Mouse (Mus musculus) midbrain, postnatal 0 days (tissue): ENCODE data around the gene Rps15. TPM values are rescaled to one million over a fixed set of nuclear protein-coding genes. Genes with fewer than 3 reads are reported as not detected.
A peak's percentile ranks its signal among the peaks of the same experiment; 100 is the strongest.

Source experiments
- ATAC-seq: fragments of 200-750 bp; cut with Nextera tagmentation; 2 replicates; pipeline ENCODE4 v1.8.0; 2017; ENCODE audit warnings: moderate number of reproducible peaks, mild to moderate bottlenecking, moderate TSS enrichment, moderate library complexity; ENCODE audit not compliant: low FRiP score
- DNase-seq: peaks from one replicate; pipeline ENCODE4 v3.0.0-alpha.2; 2015; ENCODE audit warnings: low spot score
- H3K27ac ChIP-seq: fragments of 300-500 bp; sonication (generic); 2 replicates; pipeline ENCODE4 v1.5.1; 2014; ENCODE audit warnings: low read depth, mild to moderate bottlenecking, low read length, mixed read lengths
- H3K27me3 ChIP-seq: fragments of 300-500 bp; sonication (generic); 2 replicates; pipeline ENCODE4 v1.6.1; 2014; ENCODE audit warnings: low read length, control low read depth, mixed read lengths; ENCODE audit not compliant: insufficient read depth
- H3K36me3 ChIP-seq: fragments of 300-500 bp; sonication (generic); 2 replicates; pipeline ENCODE4 v1.6.1; 2014; ENCODE audit warnings: low read length, control low read depth, mixed read lengths; ENCODE audit not compliant: insufficient read depth
- H3K4me1 ChIP-seq: fragments of 300-500 bp; sonication (generic); 2 replicates; pipeline ENCODE4 v1.6.1; 2014; ENCODE audit warnings: mild to moderate bottlenecking, control low read depth, antibody characterized with exemption, low read length, mixed read lengths; ENCODE audit not compliant: insufficient read depth
- H3K4me2 ChIP-seq: fragments of 300-500 bp; sonication (generic); 2 replicates; pipeline ENCODE4 v1.6.1; 2014; ENCODE audit warnings: low read depth, mild to moderate bottlenecking, low read length, mixed read lengths; ENCODE audit not compliant: poor library complexity, severe bottlenecking
- H3K4me3 ChIP-seq: fragments of 300-500 bp; sonication (generic); 2 replicates; pipeline ENCODE4 v1.5.1; 2014; ENCODE audit warnings: low read depth, mild to moderate bottlenecking, low read length, moderate library complexity
- H3K9ac ChIP-seq: fragments of 300-500 bp; sonication (generic); replicated peaks from 2 replicates; pipeline ENCODE4 v1.6.1; 2014; ENCODE audit warnings: mild to moderate bottlenecking, low read length, moderate library complexity, mixed read lengths; ENCODE audit not compliant: poor library complexity, severe bottlenecking
- H3K9me3 ChIP-seq: fragments of 300-500 bp; sonication (generic); 2 replicates; pipeline ENCODE4 v1.6.1; 2016; ENCODE audit warnings: low read length, control low read depth
- CTCF ChIP-seq: IDR thresholded peaks from 2 replicates; pipeline ENCODE4 v1.5.1; 2016; ENCODE audit warnings: antibody characterized with exemption, mild to moderate bottlenecking
- WGBS: fragments of 180-500 bp; shearing (Covaris S2); extraction: QIAGEN DNeasy Blood & Tissue Kit; methylation state at CpG from one replicate; pipeline ENCODE4 v1.1.7; 2014; 5-methylcytosine and 5-hydroxymethylcytosine counted together
- microRNA-seq: library from miRNA; unstranded; fragments of <30 nt; microRNA quantifications from one replicate; pipeline ENCODE4, GENCODE M21; 2016; ENCODE audit warnings: borderline number of aligned reads
- polyA plus RNA-seq: library from polyadenylated mRNA; unstranded; fragments of >200 nt; fragmentation: Nextera tagmentation; extraction: Ambion mirVana; gene quantifications from 2 replicates; pipeline ENCODE4 v1.2.1, GENCODE M21; 2015
- total RNA-seq: library from RNA; depleted of rRNA; stranded (reverse); fragments of >200 nt; gene quantifications from 2 replicates; pipeline ENCODE4 v1.2.3, GENCODE M21; 2014; rRNA removed

Gene Rps15
- total and polyA plus RNA-seq, 2 experiments from 2014 or later = 633 to 1,162 TPM

GRCm38 (mm10) chr10:80341491-80342304 is 49.4 kb downstream of the Rps15 start:
- DNase-seq (no peak), ATAC-seq (no peak)
- Histone ChIP-seq H3K27ac (no peak overlapping the region), H3K9me3 (no peaks in the 10 kb centered on the region), H3K4me3 (peak overlapping the region; percentile 25; the same call in 1 of the 2 replicates), H3K9ac (no peak overlapping the region), H3K36me3 (no peaks in the 10 kb centered on the region), H3K27me3 (peaks cover 55% of the 10 kb centered on the region), H3K4me2 (peak overlapping the region; percentile 45), H3K4me1 (0 out of 2 replicates have a peak, but pooled peaks cover 2% of the 10 kb centered on the region)
- TF ChIP-seq CTCF = no peak
- WGBS = 2% methylated on average over 47 of the region's 47 CpGs

DNA sequence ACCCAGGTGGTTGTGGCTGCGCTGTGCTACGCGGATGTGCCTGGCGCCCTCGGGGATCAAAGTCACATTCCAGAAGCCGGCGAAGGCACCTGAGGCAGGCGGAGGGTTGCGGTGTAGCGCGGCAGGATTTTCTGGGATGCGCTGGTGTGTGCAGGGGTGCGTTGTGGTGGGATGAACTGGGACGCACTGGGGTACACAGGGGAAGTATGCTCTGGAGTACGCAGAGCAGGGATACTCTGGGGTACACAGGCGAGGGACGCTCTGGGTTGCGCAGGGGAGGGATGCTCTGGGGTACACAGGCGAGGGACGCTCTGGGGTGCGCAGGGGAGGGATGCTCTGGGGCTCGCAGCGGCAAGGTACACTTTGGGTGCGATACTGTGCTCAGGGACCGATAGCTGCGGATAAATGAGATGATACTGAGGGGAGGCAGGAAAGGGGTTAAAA is 50.1 kb downstream of the Rps15 start:
- H3K9ac ChIP-seq = no peak overlapping the region
- ATAC-seq (peak; percentile 13; the same call in 1 of the 2 replicates), DNase-seq (no peak)
- H3K4me3 ChIP-seq = peak overlapping the region; percentile 25
- H3K27ac ChIP-seq = no peak overlapping the region
- no peaks in the 10 kb centered on the region for H3K36me3 ChIP-seq
- peaks cover 57% of the 10 kb centered on the region for H3K27me3 ChIP-seq
- H3K4me2 ChIP-seq = peak overlapping the region; percentile 45
- WGBS = 4% methylated on average over 26 of the region's 26 CpGs
- TF ChIP-seq CTCF = no peak
- 0 out of 2 replicates have a peak, but pooled peaks cover 2% of the 10 kb centered on the region for H3K4me1 ChIP-seq
- no peaks in the 10 kb centered on the region for H3K9me3 ChIP-seq

DNA sequence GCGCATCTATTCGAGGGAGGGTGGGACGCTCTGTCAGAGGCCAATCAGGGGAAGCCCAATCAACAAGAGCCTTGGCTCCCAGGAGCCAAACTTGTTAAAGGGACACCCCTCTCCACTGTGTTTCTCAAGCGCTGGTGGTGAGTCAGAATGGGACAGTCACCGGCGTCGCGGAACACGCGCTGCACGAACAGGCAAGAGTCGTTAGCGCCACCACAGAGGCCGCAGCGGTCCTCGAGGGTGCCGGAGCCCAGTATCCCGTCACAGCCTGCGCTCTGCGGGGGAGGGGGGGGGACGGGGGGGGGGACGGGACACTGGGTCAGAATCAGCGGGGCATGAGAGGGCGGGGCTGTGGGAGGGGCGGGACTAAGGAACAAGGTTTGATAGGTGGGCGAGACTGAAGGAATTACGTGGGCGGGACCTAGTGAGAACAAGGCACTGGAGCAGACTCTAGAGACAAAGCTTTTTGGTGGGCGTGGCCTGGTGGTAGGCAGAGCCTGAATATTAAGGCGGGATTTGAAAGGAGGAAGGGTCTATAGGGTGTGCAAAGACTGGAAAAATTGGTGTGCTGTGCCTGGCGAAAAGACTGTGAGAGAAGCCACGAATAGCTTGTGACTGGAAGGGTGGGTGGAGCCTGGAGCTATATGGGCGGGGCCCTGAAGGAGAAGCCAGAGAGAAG is 50.6 kb downstream of the Rps15 start:
- DNase-seq (peak; percentile 73), ATAC-seq (peak; percentile 56)
- Histone ChIP-seq H3K4me2 (peak overlapping the region; percentile 45), H3K36me3 (no peaks in the 10 kb centered on the region), H3K27ac (no peak overlapping the region), H3K9me3 (no peaks in the 10 kb centered on the region), H3K9ac (peak overlapping the region; percentile 29; the same call in 1 of the 2 replicates), H3K4me3 (peak overlapping the region; percentile 25), H3K27me3 (peaks cover 63% of the 10 kb centered on the region), H3K4me1 (0 out of 2 replicates have a peak, but pooled peaks cover 2% of the 10 kb centered on the region)
- TF ChIP-seq CTCF = no peak
- WGBS = 1% methylated on average over 29 of the region's 33 CpGs

- TF ChIP-seq CTCF = no peak
- DNase-seq (no peak), ATAC-seq (no peak)
- 31% methylated on average over 9 of the region's 13 CpGs for WGBS
- H3K27me3 ChIP-seq = peaks cover 69% of the 10 kb centered on the region
- H3K4me3 ChIP-seq = peak overlapping the region; percentile 25
- H3K27ac ChIP-seq = no peak overlapping the region
- H3K4me2 ChIP-seq = peak overlapping the region; percentile 45
- H3K9ac ChIP-seq = peak overlapping the region; percentile 29; the same call in 1 of the 2 replicates
- no peaks in the 10 kb centered on the region for H3K9me3 ChIP-seq
- no peaks in the 10 kb centered on the region for H3K36me3 ChIP-seq
- H3K4me1 ChIP-seq = 0 out of 2 replicates have a peak, but pooled peaks cover 2% of the 10 kb centered on the region
These were observed 51.2 kb downstream of the Rps15 start for GRCm38 (mm10) chr10:80343425-80343895.

Small RNA genes within 50 kb of the gene (microRNA-seq; reads per million reads assigned to microRNA genes)
- not detected for gene Mir6911

Other genes starting within 250 kb of the Rps15 start
- 350 TPM in 2 replicates for gene Gpx4, start 245.3 kb upstream of the Rps15 start, total RNA-seq
- 635 and 741 TPM in 2 replicates for gene Gpx4, start 245.3 kb upstream of the Rps15 start, polyA plus RNA-seq
- 24.3 TPM in 2 replicates for gene Sbno2, start 186.9 kb upstream of the Rps15 start, total RNA-seq
- 7.6 TPM in 2 replicates for gene Sbno2, start 186.9 kb upstream of the Rps15 start, polyA plus RNA-seq
- gene Stk11, start 176.7 kb upstream of the Rps15 start, total RNA-seq = 84.0 and 97.3 TPM in 2 replicates
- 12.3 and 12.4 TPM in 2 replicates for gene Stk11, start 176.7 kb upstream of the Rps15 start, polyA plus RNA-seq
- gene Atp5d, start 153.8 kb upstream of the Rps15 start, total RNA-seq = 231 and 259 TPM in 2 replicates
- gene Atp5d, start 153.8 kb upstream of the Rps15 start, polyA plus RNA-seq = 607 and 661 TPM in 2 replicates
- 273 and 276 TPM in 2 replicates for gene Cbarp, start 151.6 kb upstream of the Rps15 start, total RNA-seq
- 120 and 121 TPM in 2 replicates for gene Cbarp, start 151.6 kb upstream of the Rps15 start, polyA plus RNA-seq
- 114 and 143 TPM in 2 replicates for gene Midn, start 144.2 kb upstream of the Rps15 start, total RNA-seq
- 16.3 and 17.2 TPM in 2 replicates for gene Midn, start 144.2 kb upstream of the Rps15 start, polyA plus RNA-seq
- 315 and 337 TPM in 2 replicates for gene Cirbp, start 126.5 kb upstream of the Rps15 start, total RNA-seq
- gene Cirbp, start 126.5 kb upstream of the Rps15 start, polyA plus RNA-seq = 760 and 829 TPM in 2 replicates
- 2.3 and 2.8 TPM in 2 replicates for gene 1600002K03Rik, start 119.5 kb upstream of the Rps15 start, total RNA-seq
- gene 1600002K03Rik, start 119.5 kb upstream of the Rps15 start, polyA plus RNA-seq = 4.1 and 5.3 TPM in 2 replicates
- gene Efna2, start 113.0 kb upstream of the Rps15 start, total RNA-seq = 45.1 and 51.1 TPM in 2 replicates
- gene Efna2, start 113.0 kb upstream of the Rps15 start, polyA plus RNA-seq = 52.1 and 58.4 TPM in 2 replicates
- gene Mum1, start 66.0 kb upstream of the Rps15 start, total RNA-seq = 45.1 and 60.9 TPM in 2 replicates
- 42.4 and 49.6 TPM in 2 replicates for gene Mum1, start 66.0 kb upstream of the Rps15 start, polyA plus RNA-seq
- gene Ndufs7, start 43.3 kb upstream of the Rps15 start, total RNA-seq = 193 and 201 TPM in 2 replicates
- gene Ndufs7, start 43.3 kb upstream of the Rps15 start, polyA plus RNA-seq = 358 and 388 TPM in 2 replicates
- gene Gamt, start 31.4 kb upstream of the Rps15 start, total RNA-seq = 12.5 and 14.3 TPM in 2 replicates
- 16.8 and 19.6 TPM in 2 replicates for gene Gamt, start 31.4 kb upstream of the Rps15 start, polyA plus RNA-seq
- 107 and 109 TPM in 2 replicates for gene Dazap1, start 31.0 kb upstream of the Rps15 start, total RNA-seq
- gene Dazap1, start 31.0 kb upstream of the Rps15 start, polyA plus RNA-seq = 34.2 and 34.5 TPM in 2 replicates
- 370 and 395 TPM in 2 replicates for gene Apc2, start 3.5 kb downstream of the Rps15 start, total RNA-seq
- gene Apc2, start 3.5 kb downstream of the Rps15 start, polyA plus RNA-seq = 95.3 and 110 TPM in 2 replicates
- 15.6 and 23.1 TPM in 2 replicates for gene 2310011J03Rik, start 28.1 kb downstream of the Rps15 start, total RNA-seq
- 26.5 and 29.6 TPM in 2 replicates for gene 2310011J03Rik, start 28.1 kb downstream of the Rps15 start, polyA plus RNA-seq
- gene Pcsk4, start 37.0 kb downstream of the Rps15 start, total RNA-seq = 5.2 and 7.5 TPM in 2 replicates
- gene Pcsk4, start 37.0 kb downstream of the Rps15 start, polyA plus RNA-seq = 12.6 and 14.6 TPM in 2 replicates
- gene Reep6, start 37.5 kb downstream of the Rps15 start, total RNA-seq = 3.8 and 5.3 TPM in 2 replicates
- 7.0 and 7.8 TPM in 2 replicates for gene Reep6, start 37.5 kb downstream of the Rps15 start, polyA plus RNA-seq
- 0.71 and 0.77 TPM in 2 replicates for gene Adamtsl5, start 56.0 kb downstream of the Rps15 start, total RNA-seq
- 0.62 and 0.71 TPM in 2 replicates for gene Adamtsl5, start 56.0 kb downstream of the Rps15 start, polyA plus RNA-seq
- gene Plk5, start 64.0 kb downstream of the Rps15 start, total RNA-seq = 17.5 and 23.1 TPM in 2 replicates
- gene Plk5, start 64.0 kb downstream of the Rps15 start, polyA plus RNA-seq = 12.5 and 12.8 TPM in 2 replicates
- gene Mex3d, start 95.2 kb downstream of the Rps15 start, total RNA-seq = 118 and 147 TPM in 2 replicates
- 12.5 and 13.9 TPM in 2 replicates for gene Mex3d, start 95.2 kb downstream of the Rps15 start, polyA plus RNA-seq
- 30.4 and 47.0 TPM in 2 replicates for gene Mbd3, start 107.1 kb downstream of the Rps15 start, total RNA-seq
- gene Mbd3, start 107.1 kb downstream of the Rps15 start, polyA plus RNA-seq = 154 and 157 TPM in 2 replicates
- gene Uqcr11, start 114.4 kb downstream of the Rps15 start, total RNA-seq = 295 and 379 TPM in 2 replicates
- 638 and 795 TPM in 2 replicates for gene Uqcr11, start 114.4 kb downstream of the Rps15 start, polyA plus RNA-seq
- gene Tcf3, start 141.2 kb downstream of the Rps15 start, total RNA-seq = 69.6 and 91.1 TPM in 2 replicates
- gene Tcf3, start 141.2 kb downstream of the Rps15 start, polyA plus RNA-seq = 24.8 and 25.1 TPM in 2 replicates
- gene Onecut3, start 202.4 kb downstream of the Rps15 start, total RNA-seq = 2.8 and 3.1 TPM in 2 replicates
- 0.69 and 0.89 TPM in 2 replicates for gene Onecut3, start 202.4 kb downstream of the Rps15 start, polyA plus RNA-seq
- 0.71 and 0.93 TPM in 2 replicates for gene Atp8b3, start 246.7 kb downstream of the Rps15 start, total RNA-seq
- 0.90 and 1.1 TPM in 2 replicates for gene Atp8b3, start 246.7 kb downstream of the Rps15 start, polyA plus RNA-seq